Mouse (Mus musculus) intestine, embryonic 15.5 days (tissue): Measurements from ENCODE around the gene Sucla2. TPM values are rescaled to one million over a fixed set of nuclear protein-coding genes. Genes with fewer than 3 reads are reported as not detected.

ENCODE experiments used
- ATAC-seq: fragments of 200-750 bp; cut with Nextera tagmentation; 2 replicates; pipeline ENCODE4 v1.8.0; 2017; ENCODE audit warnings: moderate TSS enrichment, moderate library complexity
- H3K27ac ChIP-seq: fragments of 300-500 bp; sonication (generic); 2 replicates; pipeline ENCODE4 v1.5.1; 2015; ENCODE audit warnings: mild to moderate bottlenecking, inconsistent platforms
- H3K27me3 ChIP-seq: fragments of 300-500 bp; sonication (generic); replicated peaks from 2 replicates; pipeline ENCODE4 v1.6.1; 2015; ENCODE audit warnings: inconsistent platforms
- H3K36me3 ChIP-seq: fragments of 300-500 bp; sonication (generic); 2 replicates; pipeline ENCODE4 v1.6.1; 2015; ENCODE audit warnings: inconsistent platforms
- H3K4me1 ChIP-seq: fragments of 300-500 bp; sonication (generic); replicated peaks from 2 replicates; pipeline ENCODE4 v1.6.1; 2015; ENCODE audit warnings: inconsistent platforms
- H3K4me2 ChIP-seq: fragments of 300-500 bp; sonication (generic); replicated peaks from 2 replicates; pipeline ENCODE4 v1.6.1; 2015; ENCODE audit warnings: mild to moderate bottlenecking, inconsistent platforms
- H3K4me3 ChIP-seq: fragments of 300-500 bp; sonication (generic); replicated peaks from 2 replicates; pipeline ENCODE4 v1.5.1; 2015; ENCODE audit warnings: inconsistent platforms
- H3K9ac ChIP-seq: fragments of 300-500 bp; sonication (generic); 2 replicates; pipeline ENCODE4 v1.6.1; 2015; ENCODE audit warnings: inconsistent platforms
- H3K9me3 ChIP-seq: fragments of 300-500 bp; sonication (generic); 2 replicates; pipeline ENCODE4 v1.6.1; 2016; ENCODE audit warnings: inconsistent platforms
- WGBS: fragments of 180-500 bp; shearing (Covaris S2); methylation state at CpG from one replicate; pipeline ENCODE4 v1.1.7; 2015; 5-methylcytosine and 5-hydroxymethylcytosine counted together
- polyA plus RNA-seq: library from polyadenylated mRNA; unstranded; fragments of >200 nt; fragmentation: Nextera tagmentation; extraction: Ambion mirVana; gene quantifications from 2 replicates; pipeline ENCODE4 v1.2.1, GENCODE M21; 2015

Sucla2 gene
- polyA plus RNA-seq, 1 experiment from 2014 or later = 132 TPM

- H3K9me3 ChIP-seq = no peaks in the 10 kb centered on the region
- 91% methylated on average over 3 of the region's 3 CpGs for WGBS
- no peak for ATAC-seq
- H3K36me3 ChIP-seq = no peaks in the 10 kb centered on the region
- H3K9ac ChIP-seq = no peak overlapping the region
- H3K27ac ChIP-seq = no peak overlapping the region
- no peaks in the 10 kb centered on the region for H3K4me1 ChIP-seq
- H3K27me3 ChIP-seq = no peaks in the 10 kb centered on the region
- H3K4me3 ChIP-seq = no peak overlapping the region
- H3K4me2 ChIP-seq = no peak overlapping the region
Observed at GRCm38 (mm10) chr14:73634356-73634755, 109.2 kb downstream of the Sucla2 start.

- H3K27ac ChIP-seq = no peak overlapping the region
- ATAC-seq = no peak
- no peak overlapping the region for H3K9ac ChIP-seq
- H3K36me3 ChIP-seq = no peaks in the 10 kb centered on the region
- no peaks in the 10 kb centered on the region for H3K27me3 ChIP-seq
- H3K4me1 ChIP-seq = no peaks in the 10 kb centered on the region
- no peaks in the 10 kb centered on the region for H3K9me3 ChIP-seq
- H3K4me3 ChIP-seq = no peak overlapping the region
- H3K4me2 ChIP-seq = no peak overlapping the region
Observed at GRCm38 (mm10) chr14:73637460-73637859, 112.3 kb downstream of the Sucla2 start.

Other genes starting within 250 kb of the Sucla2 start
- 18.4 and 24.8 TPM in 2 replicates for gene Rb1, start 199.5 kb upstream of the Sucla2 start, polyA plus RNA-seq
- 668 and 678 TPM in 2 replicates for gene Itm2b, start 140.0 kb upstream of the Sucla2 start, polyA plus RNA-seq
- 65.9 and 67.6 TPM in 2 replicates for gene Med4, start 15.3 kb upstream of the Sucla2 start, polyA plus RNA-seq
- 6.3 and 6.7 TPM in 2 replicates for gene Nudt15, start 22.9 kb downstream of the Sucla2 start, polyA plus RNA-seq
- gene Gm21750, start 135.9 kb downstream of the Sucla2 start, polyA plus RNA-seq = not detected in 2 replicates